Mouse (Mus musculus): ENCODE data around the gene Kcnk4. TPM values are rescaled to one million over a fixed set of nuclear protein-coding genes. Genes with fewer than 3 reads are reported as not detected.

Kcnk4 gene
- polyA plus RNA-seq, 2 experiments = 1.1 TPM

DNA sequence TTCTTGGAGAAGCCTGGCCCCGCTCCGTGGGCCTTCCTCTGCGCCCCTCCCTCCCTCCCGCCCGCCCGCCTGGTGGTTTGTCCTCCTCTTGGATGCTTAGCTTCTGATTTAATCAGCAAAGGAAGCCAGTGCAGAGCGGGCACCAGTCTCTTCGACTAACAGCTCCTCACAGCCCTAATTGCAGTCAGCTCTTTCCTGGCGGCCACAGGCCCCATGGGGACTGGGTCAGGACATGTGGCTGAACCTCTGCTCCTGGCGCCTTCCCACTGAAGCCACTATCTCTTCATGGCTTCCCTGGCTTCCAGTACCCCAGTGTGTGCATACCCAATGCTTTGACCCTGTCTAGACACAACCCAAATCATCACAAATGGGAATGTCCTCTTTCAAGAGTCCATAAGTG lies 22.1 kb upstream of the Kcnk4 start:
- 74% methylated on average over 10 of the region's 10 CpGs for WGBS
- DNase-seq (ENCODE audit: low spot score) = no peak
- no peak for TF ChIP-seq POLR2A (IDR thresholded peaks at IDR 0.05; ENCODE audit: borderline replicate concordance, extremely low read depth, insufficient read depth, insufficient read length)

DNA sequence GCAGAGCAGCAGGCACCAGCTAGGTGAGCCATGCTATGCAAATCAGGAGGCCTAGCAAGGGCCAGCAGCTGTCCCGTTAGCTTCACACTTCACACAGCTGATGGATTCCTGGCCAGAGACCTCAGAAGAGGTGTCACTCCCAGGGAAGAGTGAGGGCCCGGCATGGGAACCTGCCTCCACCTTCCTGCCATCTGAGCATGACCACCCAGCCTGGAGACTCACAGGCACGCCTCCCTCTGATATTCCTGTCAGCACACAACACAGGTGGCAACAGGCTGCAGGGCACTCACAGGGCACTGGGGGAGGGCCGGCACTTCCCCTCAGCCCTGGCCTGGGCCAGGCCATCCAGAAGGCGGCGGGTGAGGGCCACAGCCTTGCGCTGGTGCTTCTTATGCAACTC lies 21.1 kb upstream of the Kcnk4 start:
- WGBS = 74% methylated on average over 7 of the region's 7 CpGs

More for the DNA sequence above, 22.1 kb upstream of the Kcnk4 start:
- Histone ChIP-seq H3K27me3 (ENCODE audit: control insufficient read depth, insufficient read depth, low read length) (no peaks in the 10 kb centered on the region), H3K4me2 (replicated peaks; ENCODE audit: low read depth, low read length, severe bottlenecking) (no peak overlapping the region), H3K27ac (replicated peaks; ENCODE audit: low read depth, low read length) (no peak overlapping the region), H3K36me3 (ENCODE audit: control insufficient read depth, insufficient read depth, low read length) (peaks cover 69% of the 10 kb centered on the region), H3K9ac (ENCODE audit: low read depth, low read length, severe bottlenecking) (no peak overlapping the region), H3K9me3 (ENCODE audit: control insufficient read depth, low read length) (no peaks in the 10 kb centered on the region), H3K4me1 (ENCODE audit: control insufficient read depth, insufficient read depth, low read length) (peaks cover 10% of the 10 kb centered on the region), H3K4me3 (replicated peaks; ENCODE audit: low read length) (no peak overlapping the region)
- no peak for ATAC-seq (ENCODE audit: low FRiP score, low read depth)

DNA sequence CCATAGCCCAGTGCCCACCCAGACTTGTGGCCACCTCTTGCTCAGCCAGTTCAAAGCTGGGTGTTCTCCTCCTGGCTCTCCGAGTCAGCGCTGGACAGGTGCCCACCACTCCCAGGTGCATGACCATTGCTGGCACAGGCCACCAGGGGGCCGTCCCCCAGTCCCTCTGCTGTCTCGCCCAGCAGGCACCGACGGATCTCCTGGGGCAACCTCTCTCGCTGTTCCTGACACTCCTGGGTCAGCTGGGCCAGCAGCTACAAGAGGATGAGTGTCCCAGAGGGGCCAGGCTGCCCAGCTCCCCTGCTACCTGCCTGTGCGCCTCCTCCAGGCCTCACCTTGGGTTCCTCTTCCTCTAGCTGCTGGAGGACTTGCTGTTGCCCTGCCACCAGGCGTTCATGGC lies 19.7 kb upstream of the Kcnk4 start:
- Histone ChIP-seq H3K36me3 (ENCODE audit: control insufficient read depth, insufficient read depth, low read length) (peaks cover 51% of the 10 kb centered on the region), H3K9me3 (ENCODE audit: control insufficient read depth, low read length) (no peaks in the 10 kb centered on the region), H3K27me3 (ENCODE audit: control insufficient read depth, insufficient read depth, low read length) (no peaks in the 10 kb centered on the region), H3K4me1 (ENCODE audit: control insufficient read depth, insufficient read depth, low read length) (peaks cover 18% of the 10 kb centered on the region), H3K27ac (replicated peaks; ENCODE audit: low read depth, low read length) (no peak overlapping the region), H3K4me2 (replicated peaks; ENCODE audit: low read depth, low read length, severe bottlenecking) (no peak overlapping the region), H3K9ac (ENCODE audit: low read depth, low read length, severe bottlenecking) (no peak overlapping the region), H3K4me3 (replicated peaks; ENCODE audit: low read length) (no peak overlapping the region)
- no peak for TF ChIP-seq POLR2A (IDR thresholded peaks at IDR 0.05; ENCODE audit: borderline replicate concordance, extremely low read depth, insufficient read depth, insufficient read length)
- no peak for ATAC-seq (ENCODE audit: low FRiP score, low read depth)
- no peak for DNase-seq (ENCODE audit: low spot score)
- WGBS = 48% methylated on average over 9 of the region's 9 CpGs

More for the DNA sequence above, 21.1 kb upstream of the Kcnk4 start:
- H3K36me3 ChIP-seq (ENCODE audit: control insufficient read depth, insufficient read depth, low read length) = peaks cover 65% of the 10 kb centered on the region
- TF ChIP-seq POLR2A (IDR thresholded peaks at IDR 0.05; ENCODE audit: borderline replicate concordance, extremely low read depth, insufficient read depth, insufficient read length) = no peak
- H3K27me3 ChIP-seq (ENCODE audit: control insufficient read depth, insufficient read depth, low read length) = no peaks in the 10 kb centered on the region
- no peak overlapping the region for H3K9ac ChIP-seq (ENCODE audit: low read depth, low read length, severe bottlenecking)
- no peak overlapping the region for H3K4me2 ChIP-seq (replicated peaks; ENCODE audit: low read depth, low read length, severe bottlenecking)
- H3K9me3 ChIP-seq (ENCODE audit: control insufficient read depth, low read length) = no peaks in the 10 kb centered on the region
- H3K27ac ChIP-seq (replicated peaks; ENCODE audit: low read depth, low read length) = no peak overlapping the region
- peaks cover 10% of the 10 kb centered on the region for H3K4me1 ChIP-seq (ENCODE audit: control insufficient read depth, insufficient read depth, low read length)
- DNase-seq (ENCODE audit: low spot score) = no peak
- ATAC-seq (ENCODE audit: low FRiP score, low read depth) = no peak
- H3K4me3 ChIP-seq (replicated peaks; ENCODE audit: low read length) = no peak overlapping the region

DNA sequence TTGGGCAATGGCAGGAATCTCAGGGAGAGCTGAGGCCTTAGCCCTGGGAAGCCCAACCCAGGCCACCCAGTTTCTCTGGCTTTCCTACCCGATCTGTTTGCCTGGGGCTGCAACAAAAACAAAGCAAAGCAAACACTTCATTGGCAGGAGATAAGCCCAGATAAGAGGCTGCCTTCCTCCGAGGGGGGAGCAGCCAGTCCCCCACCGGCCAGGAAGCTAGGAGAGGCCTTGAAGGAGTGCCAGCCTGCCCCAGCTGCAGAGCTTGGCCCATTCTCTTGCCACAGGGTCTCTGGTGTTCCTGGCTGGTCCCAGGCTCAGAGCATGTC lies 18.4 kb upstream of the Kcnk4 start:
- no peaks in the 10 kb centered on the region for H3K9me3 ChIP-seq (ENCODE audit: control insufficient read depth, low read length)
- H3K4me3 ChIP-seq (replicated peaks; ENCODE audit: low read length) = peak overlapping the region; percentile 62
- H3K36me3 ChIP-seq (ENCODE audit: control insufficient read depth, insufficient read depth, low read length) = peaks cover 43% of the 10 kb centered on the region
- H3K4me2 ChIP-seq (replicated peaks; ENCODE audit: low read depth, low read length, severe bottlenecking) = peak overlapping the region; percentile 98
- WGBS = 9% methylated on average over 3 of the region's 3 CpGs
- TF ChIP-seq POLR2A (IDR thresholded peaks at IDR 0.05; ENCODE audit: borderline replicate concordance, extremely low read depth, insufficient read depth, insufficient read length) = no peak
- no peak for ATAC-seq (ENCODE audit: low FRiP score, low read depth)
- no peak for DNase-seq (ENCODE audit: low spot score)
- H3K27me3 ChIP-seq (ENCODE audit: control insufficient read depth, insufficient read depth, low read length) = no peaks in the 10 kb centered on the region
- no peak overlapping the region for H3K27ac ChIP-seq (replicated peaks; ENCODE audit: low read depth, low read length)
- H3K9ac ChIP-seq (ENCODE audit: low read depth, low read length, severe bottlenecking) = peak overlapping the region; percentile 70
- peaks cover 18% of the 10 kb centered on the region for H3K4me1 ChIP-seq (ENCODE audit: control insufficient read depth, insufficient read depth, low read length)

DNA sequence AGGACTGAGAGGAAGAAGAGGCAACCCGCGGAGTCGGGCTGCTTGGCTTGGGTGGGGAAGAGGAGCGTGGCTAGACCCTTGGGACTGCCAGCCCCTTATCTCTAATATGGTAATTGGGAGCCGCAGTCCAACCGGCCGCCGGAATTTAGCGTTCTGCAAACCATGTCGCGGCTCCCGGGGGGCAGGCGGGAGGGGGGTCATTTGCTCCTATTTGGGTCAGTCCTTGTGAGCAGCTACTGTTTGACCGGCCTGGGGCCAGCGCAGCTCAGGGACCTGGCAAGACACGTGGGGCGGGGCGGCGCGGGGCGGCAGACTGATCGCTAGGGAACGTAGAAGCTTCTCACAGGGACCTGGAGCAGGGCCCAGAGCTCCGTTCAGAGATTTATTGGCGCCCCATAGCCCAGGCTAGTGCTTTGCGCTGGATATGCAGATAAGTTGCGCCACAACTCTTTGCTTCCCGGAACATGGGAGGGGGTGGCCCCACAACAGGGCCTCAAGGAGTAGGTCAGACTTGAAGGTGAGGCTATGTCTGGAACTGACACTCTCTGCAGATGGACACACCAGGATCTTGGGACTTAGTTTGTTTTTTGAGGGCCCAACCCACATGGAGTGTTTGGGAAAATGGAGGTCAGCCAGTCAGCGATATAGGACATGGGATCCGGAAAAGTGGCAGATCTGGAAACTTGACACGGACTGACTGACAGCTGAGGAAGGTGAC lies 17.8 kb upstream of the Kcnk4 start:
- DNase-seq (ENCODE audit: low spot score) (peak; percentile 30), ATAC-seq (ENCODE audit: low FRiP score, low read depth) (0 out of 2 replicates have a peak, but pooled peaks have one; percentile 4)
- Histone ChIP-seq H3K27ac (replicated peaks; ENCODE audit: low read depth, low read length) (peak overlapping the region; percentile 92), H3K27me3 (ENCODE audit: control insufficient read depth, insufficient read depth, low read length) (no peaks in the 10 kb centered on the region), H3K36me3 (ENCODE audit: control insufficient read depth, insufficient read depth, low read length) (peaks cover 38% of the 10 kb centered on the region), H3K4me3 (replicated peaks; ENCODE audit: low read length) (peak overlapping the region; percentile 62), H3K4me1 (ENCODE audit: control insufficient read depth, insufficient read depth, low read length) (peaks cover 18% of the 10 kb centered on the region), H3K9ac (ENCODE audit: low read depth, low read length, severe bottlenecking) (peak overlapping the region; percentile 70), H3K4me2 (replicated peaks; ENCODE audit: low read depth, low read length, severe bottlenecking) (peak overlapping the region; percentile 98), H3K9me3 (ENCODE audit: control insufficient read depth, low read length) (no peaks in the 10 kb centered on the region)
- 2% methylated on average over 31 of the region's 31 CpGs for WGBS
- no peak for TF ChIP-seq POLR2A (IDR thresholded peaks at IDR 0.05; ENCODE audit: borderline replicate concordance, extremely low read depth, insufficient read depth, insufficient read length)

All from limb, embryonic 14.5 days (tissue).